Mouse (Mus musculus): ENCODE data around the gene Anxa6.

GRCm38 (mm10) chr11:54944702-54945101 is 88.5 kb downstream of the Anxa6 start:
- TF ChIP-seq POLR2A (IDR thresholded peaks at IDR 0.05; ENCODE audit: control insufficient read depth in 1 of 2, insufficient read depth in 1 of 2, low read depth in 1 of 2, low read length in 2 of 2, poor library complexity in 1 of 2) = no peak
- no peak for TF ChIP-seq E2F4 (IDR thresholded peaks at IDR 0.05; ENCODE audit: borderline replicate concordance, low read depth, low read length)
- no peak for TF ChIP-seq TAL1 (IDR thresholded peaks at IDR 0.05; ENCODE audit: low read length)
- no peak for TF ChIP-seq CTCF (IDR thresholded peaks at IDR 0.05 in 2 of 3, conservative IDR thresholded peaks at IDR 0.05 in 1 of 3; ENCODE audit: control insufficient read depth in 1 of 3, insufficient read depth in 1 of 3, low read depth in 2 of 3, low read length in 3 of 3, poor library complexity in 1 of 3, severe bottlenecking in 1 of 3)
- TF ChIP-seq RCOR1 (IDR thresholded peaks at IDR 0.05; ENCODE audit: low read depth, low read length) = no peak
- no peak for TF ChIP-seq RAD21 (IDR thresholded peaks at IDR 0.05; ENCODE audit: low read depth, low read length)
- no peak for TF ChIP-seq POLR2AphosphoS5 (IDR thresholded peaks at IDR 0.05; ENCODE audit: borderline replicate concordance, low read depth, low read length)
